Mouse (Mus musculus): ENCODE measurements at regions not wholly inside any gene's neighbourhood (a gene's known extent, or its start where the extent isn't known, plus 50 kb on each side); places are given as distances from the start of the nearest gene placed in this dataset.
"Not testable (repeated sequence)": the region's sequence is repeated elsewhere in the genome, so short reads cannot be mapped to it uniquely, and the experiment has no call there.

DNA sequence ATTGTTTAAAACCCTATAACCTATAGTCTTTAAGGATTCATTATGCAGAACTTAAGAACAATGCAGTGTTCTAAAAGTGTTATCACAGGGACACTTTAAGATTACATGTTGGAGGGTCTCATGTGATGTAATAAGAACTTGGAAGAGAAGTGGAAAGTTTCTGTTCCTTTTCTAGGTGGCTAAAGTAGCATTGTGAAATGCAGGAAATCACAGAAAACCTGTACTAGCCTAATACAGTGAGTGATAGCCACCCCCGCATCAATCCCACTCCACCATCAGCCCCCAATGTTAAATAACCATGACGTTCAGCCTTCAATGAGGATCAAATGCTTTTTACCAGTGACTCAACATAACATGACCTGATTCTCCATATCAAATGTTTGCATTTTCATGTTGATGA is 147.4 kb upstream of the Palmd start:
- no peak for DNase-seq (ENCODE audit: low spot score)

- no peak for DNase-seq (ENCODE audit: low spot score)
Observed at GRCm38 (mm10) chr3:117112766-117113165, 144.0 kb upstream of the Palmd start.

GRCm38 (mm10) chr3:117112304-117112703 is 143.5 kb upstream of the Palmd start:
- no peak for DNase-seq (ENCODE audit: low spot score)

GRCm38 (mm10) chr3:117108966-117109700 is 140.3 kb upstream of the Palmd start:
- DNase-seq (ENCODE audit: low spot score), result no peak

DNA sequence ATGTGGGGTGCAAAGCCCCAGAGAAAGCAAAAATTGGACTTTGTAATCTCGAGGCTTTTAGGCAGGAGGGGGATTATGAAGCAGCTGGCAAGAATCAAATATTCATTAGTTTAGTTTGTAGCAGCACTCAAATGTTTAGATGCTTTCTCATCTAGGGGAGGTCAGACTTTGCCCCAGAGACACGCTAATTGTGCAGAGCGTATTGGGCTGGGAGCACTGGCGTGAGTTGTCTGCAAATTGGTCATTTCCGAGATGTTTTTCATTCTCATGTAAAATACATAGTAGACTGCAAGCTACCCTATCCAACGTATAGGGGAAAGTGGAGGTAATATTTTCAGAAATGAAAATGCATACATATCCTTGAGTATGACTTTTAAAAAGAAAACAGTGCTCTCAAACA is 139.2 kb upstream of the Palmd start:
- no peak for DNase-seq (ENCODE audit: low spot score)

- DNase-seq (ENCODE audit: low spot score), result no peak
Observed at GRCm38 (mm10) chr3:117107378-117107777, 138.6 kb upstream of the Palmd start.

- DNase-seq (ENCODE audit: low spot score), result no peak
Observed at GRCm38 (mm10) chr3:117087646-117088045, 118.9 kb upstream of the Palmd start.

- no peak for DNase-seq (ENCODE audit: low spot score)
Observed at GRCm38 (mm10) chr3:117076734-117077133, 107.9 kb upstream of the Palmd start.

DNA sequence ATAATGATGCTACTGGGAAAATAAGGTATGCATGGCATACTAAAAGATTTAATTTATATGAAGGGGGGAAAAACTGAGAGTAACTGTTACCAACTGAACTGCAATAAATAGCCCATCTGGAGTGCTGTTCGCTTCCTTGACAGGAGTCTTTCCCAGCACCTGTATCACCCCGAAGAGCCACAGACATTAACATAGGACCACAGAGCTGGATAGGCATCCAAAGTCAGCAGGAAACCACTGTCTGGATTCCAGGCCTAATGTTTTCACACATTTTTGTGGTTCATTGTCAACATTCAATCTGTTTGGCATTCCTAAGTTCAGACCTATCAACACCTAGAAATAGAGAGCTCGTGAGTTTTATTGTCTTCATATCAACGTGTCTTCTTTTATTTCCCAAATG is 104.6 kb upstream of the Palmd start:
- no peak for DNase-seq (ENCODE audit: low spot score)

DNA sequence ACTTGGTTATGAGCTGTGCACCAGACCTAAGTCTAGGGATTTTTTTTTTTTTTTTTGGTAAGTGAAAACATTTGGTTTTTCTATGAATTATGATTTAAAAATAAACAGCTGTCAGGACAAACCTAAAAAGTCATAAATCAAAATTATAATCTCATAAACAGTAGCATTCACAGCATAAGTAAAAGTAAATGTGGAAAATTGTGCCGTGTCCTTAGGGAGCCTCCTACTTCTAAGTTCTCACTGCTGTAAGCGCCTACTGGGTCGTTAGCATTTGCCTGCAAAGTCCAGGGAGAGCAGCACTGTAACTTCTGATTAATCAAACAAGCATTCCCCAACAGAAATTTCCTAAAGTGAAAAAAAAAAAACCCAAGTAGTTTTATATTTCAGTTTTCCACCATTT is 104.2 kb upstream of the Palmd start:
- no peak for DNase-seq (ENCODE audit: low spot score)

GRCm38 (mm10) chr3:117071851-117072250 is 103.1 kb upstream of the Palmd start:
- no peak for DNase-seq (ENCODE audit: low spot score)

DNA sequence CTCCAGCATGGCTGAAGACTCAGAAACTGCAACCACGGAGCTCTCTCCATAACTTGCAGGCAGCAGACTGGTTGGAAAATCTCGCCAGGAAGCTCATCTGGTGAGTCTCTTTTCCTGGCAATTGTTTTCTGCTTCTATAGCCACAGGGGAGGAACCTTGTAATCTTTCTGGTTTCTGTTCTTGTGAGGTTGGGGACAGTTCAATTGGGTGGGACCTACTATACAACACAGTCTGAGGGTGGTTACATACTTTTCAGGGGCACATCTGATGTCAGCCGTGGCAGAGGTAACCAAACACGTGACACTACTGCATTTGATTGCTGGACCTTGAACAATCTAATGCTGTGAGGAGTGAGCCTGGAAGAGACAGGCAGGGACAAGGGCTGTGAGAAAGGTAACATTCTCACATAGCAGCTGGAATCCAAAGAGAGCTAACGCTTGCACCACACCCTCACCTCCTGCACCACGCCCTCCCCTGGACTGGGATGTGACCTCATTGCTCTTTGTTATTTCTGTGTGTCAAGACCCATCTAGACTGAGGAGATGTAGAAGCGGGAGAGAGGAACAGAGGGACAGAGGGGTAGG is 98.8 kb upstream of the Palmd start:
- DNase-seq (ENCODE audit: low spot score), result no peak

GRCm38 (mm10) chr3:117065904-117066303 is 97.1 kb upstream of the Palmd start:
- no peak for DNase-seq (ENCODE audit: low spot score)

- DNase-seq (ENCODE audit: low spot score), result no peak
Observed at GRCm38 (mm10) chr3:117061831-117062230, 93.0 kb upstream of the Palmd start.

- no peak for DNase-seq (ENCODE audit: low spot score)
Observed at GRCm38 (mm10) chr3:117061182-117061581, 92.4 kb upstream of the Palmd start.

DNA sequence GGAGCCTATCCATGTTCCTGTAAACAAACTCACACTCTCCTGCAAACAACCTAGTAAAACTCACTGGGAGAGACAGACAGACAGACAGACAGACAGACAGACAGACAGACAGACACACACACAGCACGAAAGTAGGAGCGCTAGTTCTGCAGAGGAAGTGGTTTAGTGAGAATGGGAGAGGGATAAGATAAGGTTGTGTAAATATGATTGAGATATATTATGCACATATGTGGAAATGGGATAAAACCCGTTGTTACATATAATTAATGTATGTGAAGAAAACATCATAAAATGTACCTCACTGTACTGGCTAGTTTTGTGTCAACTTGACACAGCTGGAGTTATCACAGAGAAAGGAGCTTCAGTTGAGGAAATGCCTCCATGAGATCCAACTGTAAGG is 85.9 kb upstream of the Palmd start:
- DNase-seq (ENCODE audit: low spot score), result not testable (repeated sequence)

- no peak for DNase-seq (ENCODE audit: low spot score)
Observed at GRCm38 (mm10) chr3:117051431-117051830, 82.6 kb upstream of the Palmd start.

DNA sequence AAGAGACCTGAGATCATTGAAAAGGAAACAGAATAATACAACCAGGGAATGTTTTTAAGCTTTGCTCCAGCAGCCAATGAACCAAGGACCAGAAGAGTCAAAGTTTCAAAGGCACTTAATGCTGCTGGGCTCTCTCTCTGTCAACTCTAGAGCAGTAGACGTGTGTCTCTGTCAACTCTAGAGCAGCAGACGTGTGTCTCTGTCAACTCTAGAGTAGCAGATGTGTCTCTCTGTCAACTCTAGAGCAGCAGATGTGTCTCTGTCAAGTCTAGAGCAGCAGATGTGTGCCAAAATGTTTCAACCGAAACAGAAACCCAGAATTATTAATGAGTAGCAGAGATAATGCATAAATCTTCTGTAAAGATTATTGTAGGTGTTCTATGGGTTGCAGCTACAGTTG is 82.1 kb upstream of the Palmd start:
- no peak for DNase-seq (ENCODE audit: low spot score)

GRCm38 (mm10) chr3:117049410-117049809 is 80.6 kb upstream of the Palmd start:
- no peak for DNase-seq (ENCODE audit: low spot score)

DNA sequence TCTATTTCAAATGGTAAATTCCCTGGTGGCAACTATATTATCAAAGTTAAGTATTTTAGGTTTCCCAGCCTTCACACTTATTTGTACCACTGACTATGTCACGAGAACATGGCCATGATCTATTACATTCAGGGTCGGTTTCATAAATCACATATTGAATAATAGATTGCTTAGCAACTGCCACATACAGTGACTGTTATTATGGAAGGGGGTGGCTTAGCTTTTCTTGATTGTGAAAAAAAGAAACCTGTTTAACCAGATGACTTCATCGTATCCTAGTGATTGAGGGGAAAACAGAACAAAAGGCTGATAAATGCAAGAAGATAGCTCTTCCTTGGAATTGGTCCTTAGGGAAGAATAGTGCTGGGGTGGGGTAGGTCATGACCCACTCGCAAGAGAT is 76.0 kb upstream of the Palmd start:
- DNase-seq (ENCODE audit: low spot score), result no peak

DNA sequence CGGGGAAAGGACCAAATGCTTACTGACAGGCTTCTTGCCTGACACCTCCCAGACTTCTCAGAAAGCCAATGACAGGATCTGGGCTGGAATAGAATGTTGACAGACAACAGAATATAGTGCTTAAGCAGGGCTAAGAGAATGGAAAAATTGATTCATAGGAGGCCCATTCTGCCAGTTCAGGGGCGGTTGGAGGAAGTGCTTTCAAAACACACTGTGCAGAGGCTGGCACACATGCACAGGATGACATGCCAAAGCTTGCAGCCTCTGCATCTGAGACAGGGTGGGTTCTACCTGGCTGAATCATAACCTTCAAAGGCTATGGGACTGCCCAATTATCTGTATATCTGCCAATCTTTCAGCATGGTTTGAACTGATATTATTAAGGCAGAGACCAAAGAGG is 75.5 kb upstream of the Palmd start:
- DNase-seq (ENCODE audit: low spot score), result peak; percentile 6

DNA sequence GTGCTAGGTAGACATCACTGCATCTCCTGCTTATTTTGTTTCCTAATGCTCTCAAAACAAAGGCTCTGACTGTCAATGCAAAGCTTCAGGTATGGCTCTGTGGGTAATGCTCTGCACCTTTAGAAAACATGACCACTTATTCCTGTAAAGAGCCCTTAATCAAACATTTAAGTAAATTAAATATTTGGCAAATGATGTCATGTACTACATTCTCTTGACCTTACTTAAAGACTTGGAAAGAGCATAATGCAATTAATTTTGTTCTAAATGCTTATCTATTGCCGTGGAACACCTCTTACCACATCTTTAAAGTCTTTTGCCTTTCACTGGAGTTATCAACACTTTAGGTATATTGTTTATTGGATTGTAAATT is 70.1 kb upstream of the Palmd start:
- DNase-seq (ENCODE audit: low spot score), result no peak

GRCm38 (mm10) chr3:117038280-117038927 is 69.6 kb upstream of the Palmd start:
- DNase-seq (ENCODE audit: low spot score), result no peak
